Mouse (Mus musculus): ENCODE results near the gene Sec14l5. TPM values are rescaled to one million over a fixed set of nuclear protein-coding genes. Genes with fewer than 3 reads are reported as not detected.
A peak's percentile ranks its signal among the peaks of the same experiment; 100 is the strongest.

The Sec14l5 gene
- not detected in 2 replicates for polyA plus RNA-seq (2014; fragmentation: Nextera tagmentation; extraction: Ambion mirVana)

- Histone ChIP-seq H3K9me3 (ENCODE audit: control insufficient read depth, low read length) (no peaks in the 10 kb centered on the region), H3K9ac (ENCODE audit: low read length) (no peak within 1 kb of the TSS), H3K36me3 (ENCODE audit: control insufficient read depth, insufficient read depth, low read length) (no peaks in the 10 kb centered on the region), H3K27me3 (ENCODE audit: control insufficient read depth, insufficient read depth, low read length) (no peaks in the 10 kb centered on the region), H3K4me1 (ENCODE audit: control insufficient read depth, insufficient read depth, low read length) (no peaks in the 10 kb centered on the region), H3K4me3 (ENCODE audit: low read depth, low read length) (no peak within 1 kb of the TSS; the same call in 1 of the 2 replicates), H3K27ac (replicated peaks; ENCODE audit: low read depth, low read length) (no peak within 1 kb of the TSS), H3K4me2 (ENCODE audit: low read depth, severe bottlenecking) (peak within 1 kb of the TSS; percentile 33)
- 25% methylated on average over 13 of the region's 13 CpGs for WGBS
- DNase-seq (ENCODE audit: low spot score) (no peak), ATAC-seq (ENCODE audit: insufficient number of reproducible peaks, low FRiP score, low TSS enrichment, low read depth) (peak; percentile 36)
Measured at GRCm38 (mm10) chr16:5147037-5147385, at the start of gene Sec14l5. Gene Sec14l5 (plus strand): TSS chr16:5147109.

- DNase-seq (ENCODE audit: low spot score): no peak
Measured at GRCm38 (mm10) chr16:5101000-5101399, 45.9 kb upstream of the Sec14l5 start.

GRCm38 (mm10) chr16:5109877-5110276 lies 37.0 kb upstream of the Sec14l5 start:
- no peaks in the 10 kb centered on the region for H3K27me3 ChIP-seq (ENCODE audit: control insufficient read depth, insufficient read depth, low read length)
- no peaks in the 10 kb centered on the region for H3K36me3 ChIP-seq (ENCODE audit: control insufficient read depth, insufficient read depth, low read length)
- H3K4me2 ChIP-seq (ENCODE audit: low read depth, severe bottlenecking): no peak overlapping the region
- no peaks in the 10 kb centered on the region for H3K9me3 ChIP-seq (ENCODE audit: control insufficient read depth, low read length)
- DNase-seq (ENCODE audit: low spot score): no peak
- H3K4me1 ChIP-seq (ENCODE audit: control insufficient read depth, insufficient read depth, low read length): no peaks in the 10 kb centered on the region
- no peak overlapping the region for H3K9ac ChIP-seq (ENCODE audit: low read length)
- 57% methylated on average over 7 of the region's 7 CpGs for WGBS
- no peak for ATAC-seq (ENCODE audit: insufficient number of reproducible peaks, low FRiP score, low TSS enrichment, low read depth)
- H3K4me3 ChIP-seq (ENCODE audit: low read depth, low read length): no peak overlapping the region
- no peak overlapping the region for H3K27ac ChIP-seq (replicated peaks; ENCODE audit: low read depth, low read length)

More at GRCm38 (mm10) chr16:5101000-5101399, 45.9 kb upstream of the Sec14l5 start:
- Histone ChIP-seq H3K27ac (replicated peaks; ENCODE audit: low read depth, low read length) (no peak overlapping the region), H3K4me2 (ENCODE audit: low read depth, severe bottlenecking) (no peak overlapping the region), H3K4me1 (ENCODE audit: control insufficient read depth, insufficient read depth, low read length) (no peaks in the 10 kb centered on the region), H3K4me3 (ENCODE audit: low read depth, low read length) (no peak overlapping the region), H3K27me3 (ENCODE audit: control insufficient read depth, insufficient read depth, low read length) (no peaks in the 10 kb centered on the region), H3K9ac (ENCODE audit: low read length) (no peak overlapping the region), H3K9me3 (ENCODE audit: control insufficient read depth, low read length) (no peaks in the 10 kb centered on the region), H3K36me3 (ENCODE audit: control insufficient read depth, insufficient read depth, low read length) (no peaks in the 10 kb centered on the region)
- ATAC-seq (ENCODE audit: insufficient number of reproducible peaks, low FRiP score, low TSS enrichment, low read depth): no peak
- 91% methylated on average over 6 of the region's 6 CpGs for WGBS

GRCm38 (mm10) chr16:5111021-5111420 lies 35.9 kb upstream of the Sec14l5 start:
- no peaks in the 10 kb centered on the region for H3K9me3 ChIP-seq (ENCODE audit: control insufficient read depth, low read length)
- H3K27me3 ChIP-seq (ENCODE audit: control insufficient read depth, insufficient read depth, low read length): no peaks in the 10 kb centered on the region
- H3K9ac ChIP-seq (ENCODE audit: low read length): no peak overlapping the region
- H3K4me1 ChIP-seq (ENCODE audit: control insufficient read depth, insufficient read depth, low read length): no peaks in the 10 kb centered on the region
- no peak overlapping the region for H3K4me3 ChIP-seq (ENCODE audit: low read depth, low read length)
- H3K27ac ChIP-seq (replicated peaks; ENCODE audit: low read depth, low read length): no peak overlapping the region
- H3K4me2 ChIP-seq (ENCODE audit: low read depth, severe bottlenecking): no peak overlapping the region
- DNase-seq (ENCODE audit: low spot score) (no peak), ATAC-seq (ENCODE audit: insufficient number of reproducible peaks, low FRiP score, low TSS enrichment, low read depth) (no peak)
- 82% methylated on average over 3 of the region's 3 CpGs for WGBS
- H3K36me3 ChIP-seq (ENCODE audit: control insufficient read depth, insufficient read depth, low read length): no peaks in the 10 kb centered on the region

GRCm38 (mm10) chr16:5113002-5113550 lies 33.8 kb upstream of the Sec14l5 start:
- no peaks in the 10 kb centered on the region for H3K27me3 ChIP-seq (ENCODE audit: control insufficient read depth, insufficient read depth, low read length)
- no peaks in the 10 kb centered on the region for H3K36me3 ChIP-seq (ENCODE audit: control insufficient read depth, insufficient read depth, low read length)
- 79% methylated on average over 4 of the region's 4 CpGs for WGBS
- no peak overlapping the region for H3K27ac ChIP-seq (replicated peaks; ENCODE audit: low read depth, low read length)
- DNase-seq (ENCODE audit: low spot score): no peak
- H3K4me1 ChIP-seq (ENCODE audit: control insufficient read depth, insufficient read depth, low read length): no peaks in the 10 kb centered on the region
- no peak overlapping the region for H3K9ac ChIP-seq (ENCODE audit: low read length)
- no peaks in the 10 kb centered on the region for H3K9me3 ChIP-seq (ENCODE audit: control insufficient read depth, low read length)
- no peak for ATAC-seq (ENCODE audit: insufficient number of reproducible peaks, low FRiP score, low TSS enrichment, low read depth)
- H3K4me2 ChIP-seq (ENCODE audit: low read depth, severe bottlenecking): no peak overlapping the region
- no peak overlapping the region for H3K4me3 ChIP-seq (ENCODE audit: low read depth, low read length)

- DNase-seq (ENCODE audit: low spot score) (no peak), ATAC-seq (ENCODE audit: insufficient number of reproducible peaks, low FRiP score, low TSS enrichment, low read depth) (no peak)
- H3K27me3 ChIP-seq (ENCODE audit: control insufficient read depth, insufficient read depth, low read length): no peaks in the 10 kb centered on the region
- H3K36me3 ChIP-seq (ENCODE audit: control insufficient read depth, insufficient read depth, low read length): no peaks in the 10 kb centered on the region
- H3K4me2 ChIP-seq (ENCODE audit: low read depth, severe bottlenecking): peak overlapping the region; percentile 2; the same call in 1 of the 2 replicates
- 70% methylated on average over 2 of the region's 2 CpGs for WGBS
- no peak overlapping the region for H3K27ac ChIP-seq (replicated peaks; ENCODE audit: low read depth, low read length)
- no peak overlapping the region for H3K9ac ChIP-seq (ENCODE audit: low read length)
- no peaks in the 10 kb centered on the region for H3K4me1 ChIP-seq (ENCODE audit: control insufficient read depth, insufficient read depth, low read length)
- no peak overlapping the region for H3K4me3 ChIP-seq (ENCODE audit: low read depth, low read length)
- no peaks in the 10 kb centered on the region for H3K9me3 ChIP-seq (ENCODE audit: control insufficient read depth, low read length)
Measured at GRCm38 (mm10) chr16:5113582-5113981, 33.3 kb upstream of the Sec14l5 start.

GRCm38 (mm10) chr16:5119385-5119784 lies 27.5 kb upstream of the Sec14l5 start:
- H3K4me2 ChIP-seq (ENCODE audit: low read depth, severe bottlenecking): no peak overlapping the region
- H3K36me3 ChIP-seq (ENCODE audit: control insufficient read depth, insufficient read depth, low read length): no peaks in the 10 kb centered on the region
- H3K9me3 ChIP-seq (ENCODE audit: control insufficient read depth, low read length): no peaks in the 10 kb centered on the region
- 75% methylated on average over 4 of the region's 4 CpGs for WGBS
- H3K9ac ChIP-seq (ENCODE audit: low read length): no peak overlapping the region
- no peaks in the 10 kb centered on the region for H3K4me1 ChIP-seq (ENCODE audit: control insufficient read depth, insufficient read depth, low read length)
- ATAC-seq (ENCODE audit: insufficient number of reproducible peaks, low FRiP score, low TSS enrichment, low read depth) (no peak), DNase-seq (ENCODE audit: low spot score) (no peak)
- H3K27me3 ChIP-seq (ENCODE audit: control insufficient read depth, insufficient read depth, low read length): 0 out of 2 replicates have a peak, but pooled peaks cover 4% of the 10 kb centered on the region
- no peak overlapping the region for H3K4me3 ChIP-seq (ENCODE audit: low read depth, low read length)
- no peak overlapping the region for H3K27ac ChIP-seq (replicated peaks; ENCODE audit: low read depth, low read length)

- no peak for ATAC-seq (ENCODE audit: insufficient number of reproducible peaks, low FRiP score, low TSS enrichment, low read depth)
- 83% methylated on average over 4 of the region's 4 CpGs for WGBS
Measured at GRCm38 (mm10) chr16:5119845-5120244, 27.1 kb upstream of the Sec14l5 start.

GRCm38 (mm10) chr16:5123476-5123875 lies 23.4 kb upstream of the Sec14l5 start:
- 44% methylated on average over 6 of the region's 6 CpGs for WGBS
- Histone ChIP-seq H3K9ac (ENCODE audit: low read length) (no peak overlapping the region), H3K27ac (replicated peaks; ENCODE audit: low read depth, low read length) (no peak overlapping the region), H3K36me3 (ENCODE audit: control insufficient read depth, insufficient read depth, low read length) (no peaks in the 10 kb centered on the region), H3K27me3 (ENCODE audit: control insufficient read depth, insufficient read depth, low read length) (0 out of 2 replicates have a peak, but pooled peaks cover 4% of the 10 kb centered on the region), H3K4me2 (ENCODE audit: low read depth, severe bottlenecking) (no peak overlapping the region), H3K4me3 (ENCODE audit: low read depth, low read length) (no peak overlapping the region), H3K9me3 (ENCODE audit: control insufficient read depth, low read length) (no peaks in the 10 kb centered on the region), H3K4me1 (ENCODE audit: control insufficient read depth, insufficient read depth, low read length) (no peaks in the 10 kb centered on the region)
- ATAC-seq (ENCODE audit: insufficient number of reproducible peaks, low FRiP score, low TSS enrichment, low read depth): no peak
- no peak for DNase-seq (ENCODE audit: low spot score)

More at GRCm38 (mm10) chr16:5119845-5120244, 27.1 kb upstream of the Sec14l5 start:
- DNase-seq (ENCODE audit: low spot score): no peak
- Histone ChIP-seq H3K9me3 (ENCODE audit: control insufficient read depth, low read length) (no peaks in the 10 kb centered on the region), H3K27ac (replicated peaks; ENCODE audit: low read depth, low read length) (no peak overlapping the region), H3K4me3 (ENCODE audit: low read depth, low read length) (no peak overlapping the region), H3K9ac (ENCODE audit: low read length) (no peak overlapping the region), H3K27me3 (ENCODE audit: control insufficient read depth, insufficient read depth, low read length) (0 out of 2 replicates have a peak, but pooled peaks cover 4% of the 10 kb centered on the region), H3K4me1 (ENCODE audit: control insufficient read depth, insufficient read depth, low read length) (no peaks in the 10 kb centered on the region), H3K36me3 (ENCODE audit: control insufficient read depth, insufficient read depth, low read length) (no peaks in the 10 kb centered on the region), H3K4me2 (ENCODE audit: low read depth, severe bottlenecking) (no peak overlapping the region)

Measured in limb, embryonic 11.5 days (tissue).